Mouse (Mus musculus): Measurements from ENCODE around the gene Hist1h2br. TPM values are rescaled to one million over a fixed set of nuclear protein-coding genes. Genes with fewer than 3 reads are reported as not detected.
"Not testable (repeated sequence)": the region's sequence is repeated elsewhere in the genome, so short reads cannot be mapped to it uniquely, and the experiment has no call there.

Hist1h2br gene
- polyA plus RNA-seq, 1 experiment, result 21.9 TPM

DNA sequence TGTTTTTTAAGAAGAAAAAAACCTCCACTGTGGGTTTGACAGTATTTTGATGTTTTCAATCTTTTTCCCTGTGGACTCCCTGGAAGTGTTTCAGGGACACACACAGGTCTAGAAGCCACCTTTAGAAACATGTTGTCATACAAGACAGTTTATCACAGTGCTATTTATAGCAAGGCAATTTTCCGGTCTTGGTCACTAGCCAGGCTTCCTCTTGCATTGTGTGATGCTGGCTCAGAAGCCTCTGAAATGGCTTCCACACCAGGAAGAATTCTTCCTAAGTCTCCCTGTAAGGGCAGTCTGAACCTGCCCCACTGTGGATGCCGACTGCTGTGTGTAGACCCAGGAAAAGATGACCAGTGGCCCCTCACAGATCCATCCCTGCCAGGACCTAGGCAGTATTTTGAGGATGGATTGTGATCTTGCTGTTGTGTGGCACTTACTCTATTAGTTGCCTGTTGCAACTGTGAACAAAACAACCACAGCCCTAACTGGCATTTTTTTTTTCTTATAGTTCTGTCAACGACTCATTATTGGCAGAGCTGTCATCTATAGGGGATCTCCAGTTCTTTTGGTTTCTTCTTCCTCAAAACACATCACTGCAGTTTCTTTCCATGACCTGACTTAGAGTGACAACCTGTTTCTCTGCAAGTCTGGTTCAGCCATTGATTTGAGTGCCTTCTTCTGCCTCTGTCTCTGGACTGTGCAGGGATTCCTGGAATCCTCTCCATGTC lies 18.8 kb downstream of the Hist1h2br start:
- H3K4me3 ChIP-seq (replicated peaks), result no peak overlapping the region
- no peaks in the 10 kb centered on the region for H3K9me3 ChIP-seq (ENCODE audit: control insufficient read depth, low read length)
- TF ChIP-seq GATA1 (IDR thresholded peaks at IDR 0.05; ENCODE audit: low read length), result no peak
- no peak for TF ChIP-seq TAL1 (IDR thresholded peaks at IDR 0.05; ENCODE audit: low read length)
- H3K27me3 ChIP-seq (ENCODE audit: control insufficient read depth), result no peaks in the 10 kb centered on the region
- peaks cover 9% of the 10 kb centered on the region for H3K4me1 ChIP-seq (ENCODE audit: control insufficient read depth)
- no peaks in the 10 kb centered on the region for H3K36me3 ChIP-seq (ENCODE audit: control insufficient read depth)

DNA sequence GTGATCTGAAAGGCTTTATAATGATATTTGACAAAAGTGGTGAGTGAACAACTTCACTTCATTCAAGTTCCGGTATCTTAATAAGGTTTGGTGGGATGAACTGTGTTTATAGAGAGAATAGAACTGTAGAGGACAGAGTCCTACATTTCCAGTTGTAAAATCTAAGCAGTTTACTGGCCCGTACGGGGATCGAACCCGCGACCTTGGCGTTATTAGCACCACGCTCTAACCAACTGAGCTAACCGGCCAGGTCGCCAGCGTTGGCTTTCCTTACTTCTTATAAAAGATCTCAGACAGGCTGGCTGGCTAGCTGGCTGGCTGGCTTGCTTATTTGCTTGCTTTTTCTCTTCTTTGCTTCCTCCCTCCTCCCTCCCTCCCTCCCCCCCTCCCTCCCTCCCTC lies 21.6 kb downstream of the Hist1h2br start:
- Histone ChIP-seq H3K4me1 (ENCODE audit: control insufficient read depth) (peaks cover 8% of the 10 kb centered on the region), H3K36me3 (ENCODE audit: control insufficient read depth) (no peaks in the 10 kb centered on the region), H3K9me3 (ENCODE audit: control insufficient read depth, low read length) (no peaks in the 10 kb centered on the region), H3K4me3 (replicated peaks) (peak overlapping the region; percentile 66), H3K27me3 (ENCODE audit: control insufficient read depth) (no peaks in the 10 kb centered on the region)
- TF ChIP-seq TAL1 (IDR thresholded peaks at IDR 0.05; ENCODE audit: low read length), result no peak
- TF ChIP-seq GATA1 (IDR thresholded peaks at IDR 0.05; ENCODE audit: low read length), result no peak

DNA sequence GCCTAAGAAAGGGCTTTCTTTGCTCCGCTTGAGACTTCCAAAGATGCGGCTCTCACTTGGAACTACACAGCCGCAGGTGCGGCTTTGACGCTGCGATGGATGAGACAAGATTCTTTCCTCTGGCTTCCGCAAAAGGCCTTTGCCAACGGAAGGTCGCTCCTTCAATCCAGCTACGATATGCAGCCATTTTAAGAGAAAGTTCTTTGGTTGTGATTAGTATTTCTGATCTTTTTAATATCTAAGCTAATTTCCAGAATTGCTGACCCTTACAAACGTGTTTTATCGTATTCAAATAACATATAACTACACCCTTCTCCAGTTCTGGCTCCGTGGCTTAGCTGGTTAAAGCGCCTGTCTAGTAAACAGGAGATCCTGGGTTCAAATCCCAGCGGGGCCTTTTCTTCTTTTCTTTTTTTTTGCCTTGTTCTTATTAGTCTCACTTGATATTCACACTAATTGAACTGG lies 22.2 kb downstream of the Hist1h2br start:
- Histone ChIP-seq H3K27me3 (ENCODE audit: control insufficient read depth) (no peaks in the 10 kb centered on the region), H3K36me3 (ENCODE audit: control insufficient read depth) (no peaks in the 10 kb centered on the region), H3K4me3 (replicated peaks) (peak overlapping the region; percentile 66), H3K4me1 (ENCODE audit: control insufficient read depth) (peaks cover 8% of the 10 kb centered on the region), H3K9me3 (ENCODE audit: control insufficient read depth, low read length) (no peaks in the 10 kb centered on the region)
- TF ChIP-seq GATA1 (IDR thresholded peaks at IDR 0.05; ENCODE audit: low read length) (no peak), TAL1 (IDR thresholded peaks at IDR 0.05; ENCODE audit: low read length) (no peak)

DNA sequence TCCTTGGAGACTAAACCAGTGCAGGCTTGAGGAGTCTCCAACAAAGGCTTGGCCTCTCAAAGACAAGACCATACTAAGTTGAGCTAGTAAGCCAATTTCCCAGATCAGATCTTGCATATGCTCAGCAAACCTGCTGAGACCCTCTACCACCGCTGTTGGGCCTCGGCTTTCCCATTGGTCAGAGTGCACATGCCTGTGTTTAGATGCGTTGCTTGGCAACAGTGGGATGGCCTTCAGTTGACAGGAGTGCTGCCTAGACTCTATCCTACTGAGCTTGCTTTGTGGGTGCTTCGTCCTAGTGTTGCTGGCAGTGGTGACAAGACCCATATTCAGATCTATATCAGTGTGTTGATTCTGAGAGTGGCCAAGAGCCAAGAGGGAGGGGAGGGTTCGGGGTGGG lies 28.1 kb downstream of the Hist1h2br start:
- no peaks in the 10 kb centered on the region for H3K27me3 ChIP-seq (ENCODE audit: control insufficient read depth)
- no peaks in the 10 kb centered on the region for H3K36me3 ChIP-seq (ENCODE audit: control insufficient read depth)
- TF ChIP-seq GATA1 (IDR thresholded peaks at IDR 0.05; ENCODE audit: low read length), result no peak
- TF ChIP-seq TAL1 (IDR thresholded peaks at IDR 0.05; ENCODE audit: low read length), result no peak
- no peaks in the 10 kb centered on the region for H3K9me3 ChIP-seq (ENCODE audit: control insufficient read depth, low read length)
- no peaks in the 10 kb centered on the region for H3K4me1 ChIP-seq (ENCODE audit: control insufficient read depth)
- H3K4me3 ChIP-seq (replicated peaks), result no peak overlapping the region

DNA sequence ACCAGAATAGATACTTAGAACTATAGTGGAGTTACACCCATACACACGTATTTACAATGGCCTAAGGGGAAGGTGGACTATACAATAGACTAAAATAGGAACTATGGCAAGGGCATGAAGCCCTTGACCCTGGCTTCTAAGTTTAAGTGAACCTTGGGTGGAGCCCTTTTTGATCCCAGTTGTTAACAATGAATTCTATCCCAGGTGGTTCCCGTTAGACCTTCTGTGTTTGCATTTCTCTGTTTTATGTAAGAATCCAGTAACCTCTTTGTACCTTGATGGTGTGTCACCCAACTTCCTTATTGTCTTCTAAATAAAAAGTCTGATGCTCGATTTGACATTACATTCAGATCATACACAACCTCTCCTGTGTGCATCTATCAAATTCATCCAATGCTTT lies 32.0 kb downstream of the Hist1h2br start:
- not testable (repeated sequence) for H3K4me1 ChIP-seq (ENCODE audit: control insufficient read depth); H3K9me3 ChIP-seq (ENCODE audit: control insufficient read depth, low read length); H3K27me3 ChIP-seq (ENCODE audit: control insufficient read depth); H3K36me3 ChIP-seq (ENCODE audit: control insufficient read depth); H3K4me3 ChIP-seq (replicated peaks)

DNA sequence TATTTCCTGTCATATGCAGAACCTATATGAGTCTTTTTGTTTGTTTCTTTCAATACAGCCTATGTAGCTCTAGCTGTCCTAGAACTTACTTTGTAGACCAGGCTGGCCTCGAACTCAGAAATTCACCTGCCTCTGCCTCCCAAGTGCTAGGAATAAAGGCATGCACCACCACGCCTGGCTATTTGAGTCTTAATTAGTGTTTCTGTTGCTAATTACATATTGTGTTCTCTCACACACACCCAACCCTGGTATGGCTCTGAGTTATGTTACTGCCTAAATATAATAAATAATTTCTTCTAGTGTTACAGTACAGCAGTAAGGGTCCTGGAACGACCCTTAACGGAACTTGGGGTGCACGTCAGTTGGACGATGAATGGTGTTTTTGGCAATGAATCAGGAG lies 47.2 kb downstream of the Hist1h2br start:
- Histone ChIP-seq H3K9me3 (ENCODE audit: control insufficient read depth, low read length) (no peaks in the 10 kb centered on the region), H3K27me3 (ENCODE audit: control insufficient read depth) (no peaks in the 10 kb centered on the region), H3K4me3 (replicated peaks) (no peak overlapping the region), H3K4me1 (ENCODE audit: control insufficient read depth) (peaks cover 16% of the 10 kb centered on the region), H3K36me3 (ENCODE audit: control insufficient read depth) (no peaks in the 10 kb centered on the region)
- TF ChIP-seq TAL1 (IDR thresholded peaks at IDR 0.05; ENCODE audit: low read length) (no peak), GATA1 (IDR thresholded peaks at IDR 0.05; ENCODE audit: low read length) (no peak)

DNA sequence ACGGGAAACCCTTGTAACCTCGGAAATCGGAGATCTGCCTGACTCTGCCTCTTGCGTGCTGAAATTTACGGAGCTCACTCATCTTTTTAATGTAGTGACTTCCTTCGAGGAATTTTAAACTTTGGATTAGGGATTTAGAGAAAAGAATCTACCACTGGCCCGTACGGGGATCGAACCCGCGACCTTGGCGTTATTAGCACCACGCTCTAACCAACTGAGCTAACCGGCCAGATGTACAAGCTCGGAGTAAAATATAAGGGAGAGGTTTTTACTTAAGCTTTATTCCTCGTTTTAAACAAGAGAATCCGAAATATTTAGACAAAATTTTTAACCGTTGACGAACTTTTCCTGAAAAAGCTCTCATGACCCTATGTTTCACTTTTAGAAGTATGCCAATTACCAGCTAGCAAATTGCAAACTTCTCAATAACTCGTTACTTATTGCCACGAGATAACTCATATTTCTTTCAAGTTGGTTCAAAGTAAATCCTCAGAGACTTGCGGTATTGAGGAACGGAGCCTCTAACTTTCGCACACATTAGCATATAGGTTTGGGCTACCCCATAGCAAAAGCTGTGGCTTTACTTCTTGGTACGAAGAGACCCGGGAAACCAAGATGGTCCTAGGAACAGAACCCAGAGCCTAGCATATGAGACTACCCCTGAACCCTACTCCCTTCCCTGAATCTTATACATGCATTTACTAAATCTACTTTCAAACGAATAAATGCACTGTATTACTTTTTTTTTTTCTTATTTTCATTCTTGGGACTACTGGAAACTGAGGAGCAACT lies 48.5 kb downstream of the Hist1h2br start:
- no peaks in the 10 kb centered on the region for H3K36me3 ChIP-seq (ENCODE audit: control insufficient read depth)

DNA sequence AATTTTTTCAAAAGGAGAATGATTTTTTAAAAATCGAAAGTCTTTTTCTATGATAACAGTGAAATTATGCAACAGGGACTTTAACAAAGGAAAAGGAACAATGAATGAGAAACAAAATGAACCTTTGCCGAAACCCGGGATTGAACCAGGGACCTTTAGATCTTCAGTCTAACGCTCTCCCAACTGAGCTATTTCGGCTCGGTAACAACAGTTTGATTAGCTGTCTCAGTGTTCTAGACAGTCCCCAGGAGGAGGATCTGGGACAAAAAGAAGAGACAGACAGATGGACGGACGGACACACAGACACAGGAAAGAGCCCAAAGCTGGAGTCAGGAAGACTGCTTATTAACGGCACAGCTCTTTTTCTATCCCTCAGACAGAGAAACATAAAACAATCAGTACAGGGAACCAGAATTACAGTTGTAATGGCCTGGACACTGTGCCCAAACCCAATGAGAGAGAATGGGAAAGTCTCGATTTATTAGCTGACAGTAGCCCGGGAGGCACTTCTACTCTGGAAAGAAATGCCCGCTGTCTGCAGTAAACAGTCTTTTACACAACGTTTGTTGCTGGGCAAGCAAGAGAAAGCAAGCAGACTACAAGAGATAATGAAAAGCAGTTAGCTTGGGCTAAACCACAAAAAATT lies 49.3 kb downstream of the Hist1h2br start:
- Histone ChIP-seq H3K27me3 (ENCODE audit: control insufficient read depth) (no peaks in the 10 kb centered on the region), H3K36me3 (ENCODE audit: control insufficient read depth) (no peaks in the 10 kb centered on the region), H3K4me1 (ENCODE audit: control insufficient read depth) (peaks cover 16% of the 10 kb centered on the region), H3K9me3 (ENCODE audit: control insufficient read depth, low read length) (no peaks in the 10 kb centered on the region), H3K4me3 (replicated peaks) (peak overlapping the region; percentile 68)
- no peak for TF ChIP-seq TAL1 (IDR thresholded peaks at IDR 0.05; ENCODE audit: low read length)

More for the DNA sequence above, 48.5 kb downstream of the Hist1h2br start:
- Histone ChIP-seq H3K4me3 (replicated peaks) (peak overlapping the region; percentile 68), H3K27me3 (ENCODE audit: control insufficient read depth) (no peaks in the 10 kb centered on the region), H3K4me1 (ENCODE audit: control insufficient read depth) (peaks cover 16% of the 10 kb centered on the region), H3K9me3 (ENCODE audit: control insufficient read depth, low read length) (no peaks in the 10 kb centered on the region)
- TF ChIP-seq TAL1 (IDR thresholded peaks at IDR 0.05; ENCODE audit: low read length) (no peak), GATA1 (IDR thresholded peaks at IDR 0.05; ENCODE audit: low read length) (no peak)

DNA sequence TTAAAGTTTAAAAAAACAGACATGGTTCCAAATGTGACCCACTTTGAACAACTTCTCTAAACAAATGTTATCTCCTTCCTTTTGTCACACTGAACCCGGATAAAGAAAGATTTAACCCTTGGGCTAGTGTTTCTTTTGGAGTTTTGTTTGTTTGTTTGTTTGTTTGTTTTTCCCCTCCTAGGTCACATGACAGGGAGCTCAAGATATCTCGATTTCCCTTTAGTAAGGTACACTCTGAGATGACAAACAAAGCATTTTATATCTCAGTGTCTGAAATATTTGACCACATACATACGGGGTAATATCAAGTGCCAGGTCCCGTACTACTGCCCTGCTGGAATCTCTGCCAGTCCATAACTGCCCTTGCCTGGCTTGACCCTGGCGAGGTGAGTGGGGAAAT lies 49.9 kb downstream of the Hist1h2br start:
- Histone ChIP-seq H3K4me3 (replicated peaks) (peak overlapping the region; percentile 68), H3K9me3 (ENCODE audit: control insufficient read depth, low read length) (no peaks in the 10 kb centered on the region), H3K36me3 (ENCODE audit: control insufficient read depth) (no peaks in the 10 kb centered on the region), H3K4me1 (ENCODE audit: control insufficient read depth) (peaks cover 16% of the 10 kb centered on the region), H3K27me3 (ENCODE audit: control insufficient read depth) (no peaks in the 10 kb centered on the region)
- TF ChIP-seq GATA1 (IDR thresholded peaks at IDR 0.05; ENCODE audit: low read length) (no peak), TAL1 (IDR thresholded peaks at IDR 0.05; ENCODE audit: low read length) (no peak)

All from erythroblast, embryonic 14.5 days (primary cell).